Mouse (Mus musculus): ENCODE measurements around the gene Lnx1. TPM values are rescaled to one million over a fixed set of nuclear protein-coding genes. Genes with fewer than 3 reads are reported as not detected.

The Lnx1 gene
- total and polyA plus RNA-seq, 3 experiments: 9.8 to 13.8 (median 12.2) TPM

DNA sequence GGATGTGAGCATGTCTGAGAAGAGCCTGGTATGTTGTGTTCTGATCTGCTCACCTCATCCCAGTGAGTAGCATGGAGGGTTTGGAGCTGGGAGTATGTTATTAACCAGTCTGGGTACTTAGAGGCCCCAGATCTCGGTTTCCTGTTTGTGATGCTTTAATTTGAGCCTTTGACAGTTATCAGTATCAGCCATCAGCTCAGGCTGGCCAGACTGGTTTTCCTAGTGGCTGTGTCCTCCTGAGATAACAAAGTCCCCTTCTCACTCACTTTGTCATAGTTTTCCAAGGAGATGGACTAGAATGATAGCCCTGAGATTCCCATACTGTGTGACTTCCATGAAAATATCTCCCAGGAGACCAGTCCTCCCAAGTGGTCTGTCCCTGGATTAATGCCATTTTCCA, 8.3 kb upstream of the Lnx1 start:
- H3K4me1 ChIP-seq (ENCODE audit: control insufficient read depth, insufficient read depth, low read length): 0 out of 2 replicates have a peak, but pooled peaks cover 1% of the 10 kb centered on the region
- no peak for TF ChIP-seq POLR2A (IDR thresholded peaks at IDR 0.05; ENCODE audit: insufficient read depth, low read depth, low read length)
- TF ChIP-seq EP300 (IDR thresholded peaks at IDR 0.05; ENCODE audit: insufficient read depth, low read depth, low read length): no peak
- TF ChIP-seq CTCF (IDR thresholded peaks at IDR 0.05): no peak
- intact Hi-C loops (cut with DNase I): no loop called here
- H3K27me3 ChIP-seq (ENCODE audit: control insufficient read depth, insufficient read depth, low read length): no peaks in the 10 kb centered on the region
- DNase-seq: no peak
- no peaks in the 10 kb centered on the region for H3K79me2 ChIP-seq (replicated peaks; ENCODE audit: control insufficient read depth, insufficient read depth, low read length)
- H3K9ac ChIP-seq (ENCODE audit: low read depth, low read length): no peak overlapping the region
- 73% methylated on average over 1 of the region's 1 CpGs for whole genome bisulfite sequencing
- no peak overlapping the region for H3K4me3 ChIP-seq
- H3K27ac ChIP-seq: no peak overlapping the region; the same call in 1 of the 2 replicates
- H3K36me3 ChIP-seq (ENCODE audit: control insufficient read depth, insufficient read depth, low read length): peaks cover 4% of the 10 kb centered on the region; the same call in 1 of the 2 replicates

DNA sequence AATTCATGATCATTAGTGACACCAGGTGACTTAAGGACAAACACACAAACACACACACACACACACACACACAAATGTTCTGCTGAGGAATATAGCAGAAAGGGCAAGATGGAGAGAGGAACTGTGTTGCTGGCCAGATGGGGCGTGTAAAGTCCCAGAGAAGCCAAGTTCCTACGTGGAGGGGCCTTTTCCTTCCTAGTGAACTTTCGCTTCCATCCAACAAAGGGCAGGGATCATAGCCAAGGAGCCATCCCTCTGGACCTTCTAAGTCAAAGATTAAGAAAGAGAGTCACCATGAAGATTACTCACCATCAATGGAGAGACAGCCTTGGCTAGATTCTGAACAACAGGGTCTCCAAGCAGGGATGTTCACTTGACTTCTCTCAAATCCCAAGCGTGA, 7.5 kb upstream of the Lnx1 start:
- Histone ChIP-seq H3K4me3 (no peak overlapping the region), H3K27ac (peak overlapping the region; percentile 33), H3K4me1 (ENCODE audit: control insufficient read depth, insufficient read depth, low read length) (peaks cover 1% of the 10 kb centered on the region; the same call in 1 of the 2 replicates), H3K79me2 (replicated peaks; ENCODE audit: control insufficient read depth, insufficient read depth, low read length) (no peaks in the 10 kb centered on the region), H3K36me3 (ENCODE audit: control insufficient read depth, insufficient read depth, low read length) (peaks cover 4% of the 10 kb centered on the region; the same call in 1 of the 2 replicates), H3K9ac (ENCODE audit: low read depth, low read length) (no peak overlapping the region), H3K27me3 (ENCODE audit: control insufficient read depth, insufficient read depth, low read length) (no peaks in the 10 kb centered on the region)
- no peak for TF ChIP-seq POLR2A (IDR thresholded peaks at IDR 0.05; ENCODE audit: insufficient read depth, low read depth, low read length)
- no peak for TF ChIP-seq CTCF (IDR thresholded peaks at IDR 0.05)
- peak; percentile 74; the same call in 1 of the 2 replicates for TF ChIP-seq EP300 (IDR thresholded peaks at IDR 0.05; ENCODE audit: insufficient read depth, low read depth, low read length)
- 50% methylated on average over 4 of the region's 4 CpGs for WGBS
- intact Hi-C loops (cut with DNase I): no loop called here
- peak in 1 of 2 experiments; percentile 54 for DNase-seq

DNA sequence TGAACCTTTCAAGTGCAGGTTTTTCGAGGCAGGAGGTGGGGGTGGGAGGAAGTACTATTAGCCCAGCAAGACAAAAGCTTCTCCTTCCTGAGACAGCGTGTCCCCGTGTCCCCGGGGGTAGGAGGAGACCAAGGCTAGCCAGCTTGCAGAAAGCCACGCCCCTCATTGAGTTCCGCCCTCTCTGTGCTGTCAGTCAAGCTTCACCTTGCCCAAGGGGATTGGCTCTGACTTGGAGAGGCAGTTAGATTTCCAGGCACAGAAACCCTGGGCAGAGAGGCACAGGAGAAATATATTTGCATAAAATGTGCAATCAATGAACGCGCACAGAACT, 1.7 kb upstream of the Lnx1 start:
- no peaks in the 10 kb centered on the region; the same call in none of the 2 replicates for H3K36me3 ChIP-seq (ENCODE audit: control insufficient read depth, insufficient read depth, low read length)
- WGBS: 3% methylated on average over 8 of the region's 8 CpGs
- TF ChIP-seq POLR2A (IDR thresholded peaks at IDR 0.05; ENCODE audit: insufficient read depth, low read depth, low read length) (peak; percentile 75), EP300 (IDR thresholded peaks at IDR 0.05; ENCODE audit: insufficient read depth, low read depth, low read length) (peak; percentile 98), CTCF (IDR thresholded peaks at IDR 0.05) (no peak)
- DNase-seq: peak; percentile 84 to 90
- H3K27me3 ChIP-seq (ENCODE audit: control insufficient read depth, insufficient read depth, low read length): no peaks in the 10 kb centered on the region
- H3K4me3 ChIP-seq: peak overlapping the region; percentile 36
- intact Hi-C loops (cut with DNase I): loop anchor here (1.0 to 10.0 kb wide), 3 partner anchors 25 to 390 kb away; no protein-coding TSS in a partner anchor
- peak overlapping the region; percentile 91 for H3K27ac ChIP-seq
- peak overlapping the region; percentile 38 for H3K9ac ChIP-seq (ENCODE audit: low read depth, low read length)
- H3K79me2 ChIP-seq (replicated peaks; ENCODE audit: control insufficient read depth, insufficient read depth, low read length): no peaks in the 10 kb centered on the region
- H3K4me1 ChIP-seq (ENCODE audit: control insufficient read depth, insufficient read depth, low read length): peaks cover 11% of the 10 kb centered on the region

DNA sequence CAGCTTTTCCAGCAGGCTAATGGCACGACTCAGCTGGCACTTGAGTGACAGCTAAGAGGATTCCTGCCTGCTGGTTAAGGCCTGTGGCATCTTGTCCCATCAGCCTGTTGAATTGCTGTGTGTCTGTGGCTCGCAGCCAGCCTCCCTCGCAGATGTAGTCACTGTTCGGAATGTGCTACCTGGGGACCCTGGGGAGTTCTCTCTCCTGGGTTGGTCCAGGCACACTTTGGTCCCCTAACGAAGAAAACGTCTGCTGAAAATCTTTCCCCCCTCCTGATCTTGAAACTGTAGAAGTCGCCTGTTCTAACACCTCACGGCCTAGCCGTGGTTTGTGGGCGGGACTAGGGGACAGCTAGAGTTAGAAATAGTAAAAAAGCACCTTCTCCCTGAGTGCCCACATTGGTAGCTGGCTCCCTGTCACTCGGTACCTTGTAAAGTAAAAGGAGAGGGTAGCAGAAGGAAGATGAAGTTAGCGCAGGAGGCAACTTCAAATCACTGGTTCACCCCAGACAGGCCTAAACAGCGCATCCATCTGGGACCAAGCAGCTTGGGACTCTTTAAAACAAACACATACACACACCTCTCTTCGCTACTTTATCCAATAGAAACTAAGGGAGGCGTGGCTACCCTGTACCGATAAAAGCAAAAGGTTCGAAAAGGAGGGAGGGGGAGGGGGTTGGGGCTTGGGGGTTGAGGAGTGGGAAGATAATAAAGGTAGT, 1.2 kb upstream of the Lnx1 start:
- peak overlapping the region; percentile 91 for H3K27ac ChIP-seq
- H3K36me3 ChIP-seq (ENCODE audit: control insufficient read depth, insufficient read depth, low read length): peaks cover 3% of the 10 kb centered on the region
- intact Hi-C loops (cut with DNase I): loop anchor here (1.0 to 10.0 kb wide), 4 partner anchors 25 to 389 kb away; no protein-coding TSS in a partner anchor
- TF ChIP-seq EP300 (IDR thresholded peaks at IDR 0.05; ENCODE audit: insufficient read depth, low read depth, low read length) (peak; percentile 60; the same call in 1 of the 2 replicates), CTCF (IDR thresholded peaks at IDR 0.05) (no peak), POLR2A (IDR thresholded peaks at IDR 0.05; ENCODE audit: insufficient read depth, low read depth, low read length) (no peak)
- H3K79me2 ChIP-seq (replicated peaks; ENCODE audit: control insufficient read depth, insufficient read depth, low read length): no peaks in the 10 kb centered on the region; the same call in 1 of the 2 replicates
- 14% methylated on average over 17 of the region's 17 CpGs for WGBS
- peak overlapping the region; percentile 61 for H3K9ac ChIP-seq (ENCODE audit: low read depth, low read length)
- H3K4me1 ChIP-seq (ENCODE audit: control insufficient read depth, insufficient read depth, low read length): peaks cover 14% of the 10 kb centered on the region
- peak; percentile 57 to 60 for DNase-seq
- no peaks in the 10 kb centered on the region for H3K27me3 ChIP-seq (ENCODE audit: control insufficient read depth, insufficient read depth, low read length)
- H3K4me3 ChIP-seq: peak overlapping the region; percentile 36

DNA sequence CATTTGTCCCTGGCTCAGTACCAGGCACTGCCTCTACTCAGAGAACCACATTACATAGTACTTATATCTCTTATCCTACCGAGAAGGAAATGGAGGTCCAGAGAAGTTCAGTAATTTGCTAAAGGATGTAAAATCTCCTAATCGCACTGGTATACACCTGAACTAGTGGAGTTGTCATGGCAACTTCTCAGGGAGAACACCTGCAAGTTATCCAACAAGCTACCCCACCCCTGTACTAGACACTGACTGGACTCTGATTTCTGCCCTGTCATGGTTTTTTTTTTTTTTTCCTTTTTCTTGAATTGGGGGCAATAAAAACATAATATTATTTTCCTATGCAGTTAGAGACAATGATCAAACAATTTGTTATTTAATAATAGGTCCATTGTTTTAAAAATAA, 1.8 kb downstream of the Lnx1 start:
- H3K27ac ChIP-seq: peak overlapping the region; percentile 91
- H3K27me3 ChIP-seq (ENCODE audit: control insufficient read depth, insufficient read depth, low read length): no peaks in the 10 kb centered on the region
- 49% methylated on average over 2 of the region's 2 CpGs for WGBS
- no peak overlapping the region; the same call in 1 of the 2 replicates for H3K9ac ChIP-seq (ENCODE audit: low read depth, low read length)
- DNase-seq: no peak
- peak overlapping the region; percentile 25 for H3K4me3 ChIP-seq
- intact Hi-C loops (cut with DNase I): loop anchor here (5.0 to 10.0 kb wide), 2 partner anchors 59 to 386 kb away; no protein-coding TSS in a partner anchor
- TF ChIP-seq POLR2A (IDR thresholded peaks at IDR 0.05; ENCODE audit: insufficient read depth, low read depth, low read length) (no peak), CTCF (IDR thresholded peaks at IDR 0.05) (no peak), EP300 (IDR thresholded peaks at IDR 0.05; ENCODE audit: insufficient read depth, low read depth, low read length) (no peak)
- peaks cover 1% of the 10 kb centered on the region; the same call in 1 of the 2 replicates for H3K79me2 ChIP-seq (replicated peaks; ENCODE audit: control insufficient read depth, insufficient read depth, low read length)
- H3K36me3 ChIP-seq (ENCODE audit: control insufficient read depth, insufficient read depth, low read length): peaks cover 3% of the 10 kb centered on the region
- peaks cover 18% of the 10 kb centered on the region for H3K4me1 ChIP-seq (ENCODE audit: control insufficient read depth, insufficient read depth, low read length)

DNA sequence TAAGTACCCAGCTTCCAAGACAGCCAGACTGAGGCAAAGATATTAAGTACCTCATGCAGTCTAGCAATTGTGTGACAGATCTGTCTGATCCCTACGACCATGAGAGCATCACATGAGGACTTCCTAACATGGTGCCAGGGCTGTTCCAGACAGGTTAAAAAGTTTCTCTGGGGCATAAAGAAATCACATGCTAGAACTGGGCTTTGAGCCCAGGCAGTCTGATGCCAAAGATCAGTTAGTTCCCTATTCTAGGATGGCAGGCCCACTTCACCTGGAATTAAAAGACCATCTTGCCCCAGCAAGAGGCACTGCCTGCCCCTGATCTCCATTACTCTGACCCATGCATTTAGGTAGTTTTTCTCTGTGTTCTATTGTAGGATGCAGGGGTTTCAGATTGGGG, 3.0 kb downstream of the Lnx1 start:
- H3K4me1 ChIP-seq (ENCODE audit: control insufficient read depth, insufficient read depth, low read length): peaks cover 16% of the 10 kb centered on the region
- no peak overlapping the region for H3K27ac ChIP-seq
- 38% methylated on average over 1 of the region's 1 CpGs for WGBS
- peak in 1 of 2 experiments; percentile 48 for DNase-seq
- H3K79me2 ChIP-seq (replicated peaks; ENCODE audit: control insufficient read depth, insufficient read depth, low read length): peaks cover 1% of the 10 kb centered on the region; the same call in 1 of the 2 replicates
- TF ChIP-seq POLR2A (IDR thresholded peaks at IDR 0.05; ENCODE audit: insufficient read depth, low read depth, low read length): no peak
- no peaks in the 10 kb centered on the region for H3K27me3 ChIP-seq (ENCODE audit: control insufficient read depth, insufficient read depth, low read length)
- H3K36me3 ChIP-seq (ENCODE audit: control insufficient read depth, insufficient read depth, low read length): peaks cover 3% of the 10 kb centered on the region
- intact Hi-C loops (cut with DNase I): loop anchor here (5.0 to 10.0 kb wide), 2 partner anchors 57 to 385 kb away; no protein-coding TSS in a partner anchor
- no peak overlapping the region for H3K9ac ChIP-seq (ENCODE audit: low read depth, low read length)
- no peak overlapping the region for H3K4me3 ChIP-seq

Data from heart, adult 2 months (tissue).